Mouse (Mus musculus) kidney, postnatal 0 days (tissue): ENCODE results near the gene Rnase1. TPM values are rescaled to one million over a fixed set of nuclear protein-coding genes. Genes with fewer than 3 reads are reported as not detected.
"Not testable (repeated sequence)": the region's sequence is repeated elsewhere in the genome, so short reads cannot be mapped to it uniquely, and the experiment has no call there.

Experiments used
- ATAC-seq: fragments of 200-750 bp; cut with Nextera tagmentation; replicated peaks from 2 replicates; pipeline ENCODE4 v1.8.0; 2017; ENCODE audit warnings: low read depth, moderate number of reproducible peaks, moderate TSS enrichment, moderate library complexity; ENCODE audit not compliant: low FRiP score
- DNase-seq: peaks from one replicate; pipeline ENCODE4 v3.0.0-alpha.2; 2016; ENCODE audit warnings: low spot score
- H3K27ac ChIP-seq: fragments of 300-500 bp; sonication (generic); 2 replicates; pipeline ENCODE4 v1.5.1; 2014; ENCODE audit warnings: mild to moderate bottlenecking
- H3K27me3 ChIP-seq: fragments of 300-500 bp; sonication (generic); 2 replicates; pipeline ENCODE4 v1.6.1; 2014; ENCODE audit warnings: low read length, mixed read lengths; ENCODE audit not compliant: insufficient read depth
- H3K36me3 ChIP-seq: fragments of 300-500 bp; sonication (generic); 2 replicates; pipeline ENCODE4 v1.6.1; 2014; ENCODE audit warnings: low read length, mixed read lengths; ENCODE audit not compliant: insufficient read depth
- H3K4me1 ChIP-seq: fragments of 300-500 bp; sonication (generic); replicated peaks from 2 replicates; pipeline ENCODE4 v1.6.1; 2014; ENCODE audit warnings: antibody characterized with exemption, low read length, mixed read lengths; ENCODE audit not compliant: insufficient read depth
- H3K4me2 ChIP-seq: fragments of 300-500 bp; sonication (generic); 2 replicates; pipeline ENCODE4 v1.6.1; 2014; ENCODE audit warnings: mild to moderate bottlenecking, low read length, moderate library complexity, mixed read lengths
- H3K4me3 ChIP-seq: fragments of 300-500 bp; sonication (generic); replicated peaks from 2 replicates; pipeline ENCODE4 v1.5.1; 2014; ENCODE audit warnings: low read depth, low read length
- H3K9ac ChIP-seq: fragments of 300-500 bp; sonication (generic); 2 replicates; pipeline ENCODE4 v1.6.1; 2014; ENCODE audit warnings: low read depth, low read length
- H3K9me3 ChIP-seq: fragments of 300-500 bp; sonication (generic); replicated peaks from 2 replicates; pipeline ENCODE4 v1.6.1; 2016; ENCODE audit warnings: low read length, inconsistent platforms, mixed read lengths
- CTCF ChIP-seq: IDR thresholded peaks from 2 replicates; pipeline ENCODE4 v1.5.1; 2016; ENCODE audit warnings: antibody characterized with exemption, low read depth, mild to moderate bottlenecking, moderate library complexity
- WGBS: fragments of 180-500 bp; shearing (Covaris S2); extraction: QIAGEN DNeasy Blood & Tissue Kit; methylation state at CpG from one replicate; pipeline ENCODE4 v1.1.7; 2014; 5-methylcytosine and 5-hydroxymethylcytosine counted together
- polyA plus RNA-seq: library from polyadenylated mRNA; unstranded; fragments of >200 nt; fragmentation: Nextera tagmentation; extraction: Ambion mirVana; gene quantifications from 2 replicates; pipeline ENCODE4 v1.2.1, GENCODE M21; 2015

Rnase1 gene
- polyA plus RNA-seq, 1 experiment from 2014 or later = 1.0 TPM

DNA sequence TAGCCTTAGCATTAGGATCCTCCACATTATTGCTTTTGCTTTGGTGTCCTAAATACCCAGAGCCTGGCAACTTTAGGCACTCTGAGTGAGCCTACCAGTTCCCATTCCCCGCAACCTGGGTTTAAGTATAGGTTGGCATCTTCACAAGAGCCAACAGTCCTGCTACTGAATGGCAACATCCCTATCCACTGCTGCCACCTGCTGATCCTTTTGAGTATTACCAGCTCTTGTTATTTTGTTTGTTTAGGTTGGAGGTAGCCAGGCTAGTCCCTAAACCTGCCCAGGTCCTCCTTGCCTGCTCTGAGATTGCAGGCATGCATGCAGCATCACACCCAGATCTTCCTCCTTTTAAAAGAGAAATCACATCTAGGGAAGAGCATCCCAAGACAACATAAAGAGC is 48.3 kb downstream of the Rnase1 start:
- DNase-seq = peak; percentile 55
- H3K4me1 ChIP-seq, H3K4me2 ChIP-seq, H3K9ac ChIP-seq, H3K36me3 ChIP-seq, H3K27me3 ChIP-seq, H3K27ac ChIP-seq, H3K4me3 ChIP-seq, H3K9me3 ChIP-seq: not testable (repeated sequence)
- WGBS = 24% methylated on average over 1 of the region's 1 CpGs
- ATAC-seq = 0 out of 2 replicates have a peak, but pooled peaks have one; percentile 52
- TF ChIP-seq CTCF = peak; percentile 75

DNA sequence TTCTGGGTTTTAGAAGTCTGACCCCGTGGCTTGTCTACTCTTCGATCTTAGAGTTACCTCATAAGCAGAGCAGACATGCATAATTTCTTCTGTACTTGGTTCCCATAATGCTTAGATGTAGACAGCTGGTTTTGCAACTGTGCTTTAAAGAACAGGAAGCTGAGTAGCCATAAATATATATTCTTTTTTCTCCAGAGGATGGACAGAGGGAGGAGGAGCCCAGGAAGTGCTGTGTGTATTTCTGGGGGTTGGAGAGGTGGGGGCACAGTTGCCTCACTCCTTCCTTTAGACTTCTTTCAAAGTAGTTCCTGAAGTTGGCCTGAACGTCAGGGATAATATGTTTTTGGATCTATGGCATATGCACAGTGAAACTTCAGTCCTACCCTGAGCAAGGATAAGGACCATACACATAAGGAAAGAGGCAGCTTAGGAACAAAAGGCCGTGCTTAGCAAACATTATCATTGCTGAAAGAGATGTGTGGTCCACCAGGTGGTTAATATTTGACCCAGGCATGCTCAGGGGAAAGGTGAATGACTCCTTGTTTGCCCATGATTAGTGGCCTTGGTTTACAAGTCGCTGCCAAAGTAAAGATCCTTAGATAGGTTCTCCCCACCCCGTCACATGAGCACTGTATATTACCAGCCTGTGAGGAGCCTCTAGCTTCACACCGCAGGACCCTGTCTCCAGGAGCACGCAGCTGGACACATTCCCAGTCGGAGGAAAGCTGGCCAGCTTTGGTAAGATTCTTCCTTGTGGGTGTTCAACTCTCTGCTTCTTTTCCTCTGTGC is 50.7 kb downstream of the Rnase1 start:
- TF ChIP-seq CTCF = no peak
- Histone ChIP-seq H3K4me2 (no peak overlapping the region), H3K27ac (no peak overlapping the region), H3K4me1 (no peaks in the 10 kb centered on the region), H3K9me3 (no peaks in the 10 kb centered on the region), H3K4me3 (no peak overlapping the region), H3K36me3 (no peaks in the 10 kb centered on the region), H3K27me3 (no peaks in the 10 kb centered on the region), H3K9ac (no peak overlapping the region)
- ATAC-seq (no peak), DNase-seq (peak; percentile 34)
- WGBS = 38% methylated on average over 9 of the region's 9 CpGs

Other genes starting within 250 kb of the Rnase1 start
- gene Klhl33, start 249.3 kb downstream of the Rnase1 start, polyA plus RNA-seq = 0.24 and 0.37 TPM in 2 replicates
- gene Osgep, start 221.9 kb downstream of the Rnase1 start, polyA plus RNA-seq = 122 and 138 TPM in 2 replicates
- gene Apex1, start 221.8 kb downstream of the Rnase1 start, polyA plus RNA-seq = 211 and 212 TPM in 2 replicates
- 49.5 and 52.6 TPM in 2 replicates for gene Pip4p1, start 215.9 kb downstream of the Rnase1 start, polyA plus RNA-seq
- gene Pnp, start 215.7 kb downstream of the Rnase1 start, polyA plus RNA-seq = 78.5 and 81.0 TPM in 2 replicates
- not detected in 2 replicates for gene Gm49342, start 202.3 kb downstream of the Rnase1 start, polyA plus RNA-seq
- 0.79 and 1.1 TPM in 2 replicates for gene Pnp2, start 190.8 kb downstream of the Rnase1 start, polyA plus RNA-seq
- gene Rnase10, start 139.0 kb downstream of the Rnase1 start, polyA plus RNA-seq = 0.08 and 0.11 TPM in 2 replicates
- gene Rnase9, start 104.9 kb downstream of the Rnase1 start, polyA plus RNA-seq = 0.11 TPM in 1 of 2 replicates, not detected in the other
- gene Rnase11, start 96.6 kb downstream of the Rnase1 start, polyA plus RNA-seq = 0.27 TPM in 1 of 2 replicates, not detected in the other
- gene Rnase12, start 89.1 kb downstream of the Rnase1 start, polyA plus RNA-seq = 10.3 and 11.1 TPM in 2 replicates
- gene Olfr750, start 72.3 kb downstream of the Rnase1 start, polyA plus RNA-seq = not detected in 2 replicates
- 41.4 and 48.2 TPM in 2 replicates for gene Rnase4, start 55.7 kb downstream of the Rnase1 start, polyA plus RNA-seq
- gene Ang, start 55.6 kb downstream of the Rnase1 start, polyA plus RNA-seq = 6.7 and 7.5 TPM in 2 replicates
- 2.0 and 2.8 TPM in 2 replicates for gene Eddm3b, start 32.4 kb downstream of the Rnase1 start, polyA plus RNA-seq
- gene Rnase6, start 22.9 kb downstream of the Rnase1 start, polyA plus RNA-seq = 0.83 and 1.4 TPM in 2 replicates
- not detected in 2 replicates for gene Rnase2b, start 15.5 kb upstream of the Rnase1 start, polyA plus RNA-seq
- not detected in 2 replicates for gene Ang2, start 52.4 kb upstream of the Rnase1 start, polyA plus RNA-seq
- not detected in 2 replicates for gene Ear14, start 56.6 kb upstream of the Rnase1 start, polyA plus RNA-seq
- gene Rnase2a, start 109.3 kb upstream of the Rnase1 start, polyA plus RNA-seq = not detected in 2 replicates
- not detected in 2 replicates for gene Gm7247, start 215.0 kb upstream of the Rnase1 start, polyA plus RNA-seq